Mouse (Mus musculus): ENCODE results near the gene Apom. TPM values are rescaled to one million over a fixed set of nuclear protein-coding genes. Genes with fewer than 3 reads are reported as not detected.

The Apom gene
- total RNA-seq (2021) (under 1 TPM in 1 of 2 experiments, not detected in 1; 0.78 TPM), polyA plus RNA-seq (2012; rRNA removed) (0.22 TPM in 1 of 2 replicates, not detected in the other)
- long read RNA-seq: 0 reads

- DNase-seq: no peak
Measured at GRCm38 (mm10) chr17:35131500-35132173, at the start of gene Apom. Apom (minus strand) TSS chr17:35132050.

GRCm38 (mm10) chr17:35180093-35180492, 48.2 kb upstream of the Apom start:
- no peak for DNase-seq

- DNase-seq: peak; percentile 86
Measured at GRCm38 (mm10) chr17:35178528-35178927, 46.7 kb upstream of the Apom start.

GRCm38 (mm10) chr17:35175968-35176367, 44.1 kb upstream of the Apom start, which contains the start of gene Aif1:
Aif1 (minus strand) TSS chr17:35176068.
- no peak for DNase-seq

GRCm38 (mm10) chr17:35175382-35175781, 43.5 kb upstream of the Apom start:
- no peak for DNase-seq

- no peak for DNase-seq
Measured at GRCm38 (mm10) chr17:35174201-35174977, 42.5 kb upstream of the Apom start.

- no peak for DNase-seq
Measured at GRCm38 (mm10) chr17:35173329-35173728, 41.5 kb upstream of the Apom start.

GRCm38 (mm10) chr17:35172445-35173234, 40.8 kb upstream of the Apom start:
- no peak for DNase-seq

GRCm38 (mm10) chr17:35168541-35169207, 36.8 kb upstream of the Apom start:
- DNase-seq: no peak

- no peak for DNase-seq
Measured at GRCm38 (mm10) chr17:35167794-35168193, 35.9 kb upstream of the Apom start.

- DNase-seq: no peak
Measured at GRCm38 (mm10) chr17:35166352-35167035, 34.6 kb upstream of the Apom start.

- no peak for DNase-seq
Measured at GRCm38 (mm10) chr17:35165451-35166155, 33.8 kb upstream of the Apom start.

GRCm38 (mm10) chr17:35164568-35165450, 33.0 kb upstream of the Apom start, which contains the start of gene Prrc2a:
Prrc2a (minus strand) TSS chr17:35164897.
- DNase-seq: peak; percentile 98

- DNase-seq: no peak
Measured at GRCm38 (mm10) chr17:35164218-35164567, 32.3 kb upstream of the Apom start.

- DNase-seq: no peak
Measured at GRCm38 (mm10) chr17:35163326-35164081, 31.7 kb upstream of the Apom start.

- DNase-seq: peak; percentile 57
Measured at GRCm38 (mm10) chr17:35162730-35163129, 30.9 kb upstream of the Apom start.

GRCm38 (mm10) chr17:35162121-35162520, 30.3 kb upstream of the Apom start:
- DNase-seq: no peak

GRCm38 (mm10) chr17:35161421-35161820, 29.6 kb upstream of the Apom start:
- no peak for DNase-seq

- DNase-seq: no peak
Measured at GRCm38 (mm10) chr17:35159638-35160037, 27.8 kb upstream of the Apom start.
